Mouse (Mus musculus): ENCODE measurements around the gene Mettl7a1. TPM values are rescaled to one million over a fixed set of nuclear protein-coding genes. Genes with fewer than 3 reads are reported as not detected.

Gene Mettl7a1
- polyA plus RNA-seq, 1 experiment from 2014 or later, result 62.9 TPM

DNA sequence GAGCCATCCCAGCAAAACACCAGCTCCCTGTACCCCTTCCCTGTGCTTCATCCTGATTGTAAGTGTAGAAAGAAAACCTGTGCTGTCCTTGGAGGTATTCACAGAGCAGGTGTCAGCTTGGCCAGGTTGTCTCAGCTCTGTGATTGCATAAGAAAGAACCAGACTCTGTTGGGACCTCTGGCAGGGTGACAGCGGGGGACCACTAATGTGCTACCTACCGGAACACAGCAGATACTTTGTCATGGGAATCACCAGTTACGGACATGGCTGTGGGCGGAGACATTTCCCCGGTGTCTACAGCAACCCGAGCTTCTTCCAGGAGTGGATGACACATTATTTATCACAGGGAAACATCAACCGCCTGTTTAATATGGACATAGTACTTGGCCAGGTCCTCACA, 11.6 kb upstream of the Mettl7a1 start:
- 36% methylated on average over 7 of the region's 7 CpGs for WGBS
- DNase-seq (ENCODE audit: low spot score), result no peak
- Histone ChIP-seq H3K36me3 (ENCODE audit: insufficient read depth, low read length) (no peaks in the 10 kb centered on the region), H3K27me3 (replicated peaks; ENCODE audit: insufficient read depth, low read length) (no peaks in the 10 kb centered on the region), H3K4me1 (ENCODE audit: insufficient read depth, low read depth, low read length) (no peaks in the 10 kb centered on the region), H3K4me3 (ENCODE audit: low read depth, low read length) (no peak overlapping the region), H3K27ac (ENCODE audit: low read length) (no peak overlapping the region), H3K9ac (replicated peaks; ENCODE audit: low read depth) (no peak overlapping the region), H3K9me3 (ENCODE audit: low read length) (no peaks in the 10 kb centered on the region), H3K4me2 (replicated peaks; ENCODE audit: low read depth, low read length) (no peak overlapping the region)
- ATAC-seq, result no peak
- no peak for TF ChIP-seq EP300 (IDR thresholded peaks at IDR 0.05)
- TF ChIP-seq CTCF (IDR thresholded peaks at IDR 0.05), result no peak

DNA sequence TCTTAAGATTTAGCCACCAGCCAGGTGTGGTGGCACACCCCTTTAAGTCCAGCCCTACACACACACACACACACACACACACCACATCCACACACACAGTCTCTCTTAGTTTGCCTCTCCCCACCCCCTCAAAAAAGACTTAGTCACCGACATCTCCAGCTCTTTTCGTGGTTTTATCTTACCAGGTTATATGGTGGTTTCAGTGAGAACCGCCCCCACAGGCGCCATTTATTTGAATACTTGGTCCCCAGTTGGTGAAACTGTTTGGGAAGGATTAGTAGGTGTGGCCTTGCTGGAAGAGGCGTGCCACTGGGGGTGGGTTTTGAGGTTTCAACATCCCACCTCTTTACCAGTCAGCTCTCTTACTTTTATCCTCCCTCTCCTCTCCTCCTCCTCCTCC, 6.1 kb upstream of the Mettl7a1 start:
- WGBS, result 84% methylated on average over 5 of the region's 5 CpGs

DNA sequence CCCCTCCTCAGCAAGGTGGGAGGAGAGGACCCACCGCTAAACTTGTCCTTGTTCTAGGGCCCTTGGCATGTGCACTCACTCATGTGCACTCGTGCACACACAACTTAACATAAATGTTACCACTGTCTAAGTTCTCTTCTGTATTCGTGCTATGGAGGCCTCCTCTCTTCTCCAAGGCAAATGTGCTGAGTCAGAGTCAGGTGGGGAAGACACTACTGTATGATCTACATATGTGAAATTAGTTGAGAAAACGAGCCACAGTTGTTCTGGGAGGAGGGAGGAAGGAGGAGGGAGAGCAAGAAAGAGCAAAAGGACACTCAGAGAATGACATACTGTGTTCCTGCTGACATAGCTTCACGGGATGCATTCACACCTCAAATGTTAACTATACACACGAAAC, 3.4 kb upstream of the Mettl7a1 start:
- no peak overlapping the region for H3K27ac ChIP-seq (ENCODE audit: low read length)
- WGBS, result 70% methylated on average over 6 of the region's 6 CpGs
- H3K9me3 ChIP-seq (ENCODE audit: low read length), result no peaks in the 10 kb centered on the region
- H3K4me3 ChIP-seq (ENCODE audit: low read depth, low read length), result no peak overlapping the region
- no peaks in the 10 kb centered on the region for H3K36me3 ChIP-seq (ENCODE audit: insufficient read depth, low read length)
- no peak overlapping the region for H3K9ac ChIP-seq (replicated peaks; ENCODE audit: low read depth)
- no peaks in the 10 kb centered on the region for H3K27me3 ChIP-seq (replicated peaks; ENCODE audit: insufficient read depth, low read length)
- TF ChIP-seq EP300 (IDR thresholded peaks at IDR 0.05) (no peak), CTCF (IDR thresholded peaks at IDR 0.05) (no peak)
- ATAC-seq (no peak), DNase-seq (ENCODE audit: low spot score) (no peak)
- H3K4me1 ChIP-seq (ENCODE audit: insufficient read depth, low read depth, low read length), result no peaks in the 10 kb centered on the region; the same call in 1 of the 2 replicates
- no peak overlapping the region for H3K4me2 ChIP-seq (replicated peaks; ENCODE audit: low read depth, low read length)

More for the DNA sequence above, 6.1 kb upstream of the Mettl7a1 start:
- Histone ChIP-seq H3K27me3 (replicated peaks; ENCODE audit: insufficient read depth, low read length) (no peaks in the 10 kb centered on the region), H3K27ac (ENCODE audit: low read length) (no peak overlapping the region), H3K4me2 (replicated peaks; ENCODE audit: low read depth, low read length) (no peak overlapping the region), H3K9me3 (ENCODE audit: low read length) (no peaks in the 10 kb centered on the region), H3K4me3 (ENCODE audit: low read depth, low read length) (no peak overlapping the region), H3K36me3 (ENCODE audit: insufficient read depth, low read length) (no peaks in the 10 kb centered on the region), H3K9ac (replicated peaks; ENCODE audit: low read depth) (no peak overlapping the region), H3K4me1 (ENCODE audit: insufficient read depth, low read depth, low read length) (no peaks in the 10 kb centered on the region; the same call in 1 of the 2 replicates)
- no peak for DNase-seq (ENCODE audit: low spot score)
- TF ChIP-seq CTCF (IDR thresholded peaks at IDR 0.05) (no peak), EP300 (IDR thresholded peaks at IDR 0.05) (no peak)
- no peak for ATAC-seq

DNA sequence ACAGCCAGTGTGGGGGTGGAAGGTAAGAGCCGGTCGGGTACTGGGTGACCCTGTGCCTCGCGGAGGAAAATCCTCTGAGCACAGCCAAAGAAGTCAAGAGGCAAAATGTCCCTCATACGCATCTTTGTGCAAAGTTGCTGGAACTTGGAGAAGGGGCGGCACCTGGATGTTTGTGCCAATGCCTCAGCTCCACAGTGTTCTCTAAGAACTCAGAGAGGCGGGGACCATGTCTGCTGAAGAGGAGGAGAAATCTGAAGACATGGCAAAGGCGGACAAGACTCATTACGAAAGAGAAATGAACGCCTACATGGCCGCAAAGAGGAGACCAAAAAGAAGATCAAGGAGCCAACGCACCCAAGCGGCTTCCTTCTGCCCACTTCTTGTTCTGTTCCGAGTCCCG, 2.4 kb upstream of the Mettl7a1 start:
- no peaks in the 10 kb centered on the region for H3K9me3 ChIP-seq (ENCODE audit: low read length)
- H3K4me3 ChIP-seq (ENCODE audit: low read depth, low read length), result no peak overlapping the region
- no peaks in the 10 kb centered on the region; the same call in 1 of the 2 replicates for H3K4me1 ChIP-seq (ENCODE audit: insufficient read depth, low read depth, low read length)
- no peak overlapping the region for H3K27ac ChIP-seq (ENCODE audit: low read length)
- H3K27me3 ChIP-seq (replicated peaks; ENCODE audit: insufficient read depth, low read length), result no peaks in the 10 kb centered on the region
- H3K36me3 ChIP-seq (ENCODE audit: insufficient read depth, low read length), result no peaks in the 10 kb centered on the region
- no peak for ATAC-seq
- 78% methylated on average over 15 of the region's 15 CpGs for WGBS
- H3K9ac ChIP-seq (replicated peaks; ENCODE audit: low read depth), result no peak overlapping the region
- DNase-seq (ENCODE audit: low spot score), result no peak
- TF ChIP-seq EP300 (IDR thresholded peaks at IDR 0.05) (no peak), CTCF (IDR thresholded peaks at IDR 0.05) (no peak)
- H3K4me2 ChIP-seq (replicated peaks; ENCODE audit: low read depth, low read length), result no peak overlapping the region

DNA sequence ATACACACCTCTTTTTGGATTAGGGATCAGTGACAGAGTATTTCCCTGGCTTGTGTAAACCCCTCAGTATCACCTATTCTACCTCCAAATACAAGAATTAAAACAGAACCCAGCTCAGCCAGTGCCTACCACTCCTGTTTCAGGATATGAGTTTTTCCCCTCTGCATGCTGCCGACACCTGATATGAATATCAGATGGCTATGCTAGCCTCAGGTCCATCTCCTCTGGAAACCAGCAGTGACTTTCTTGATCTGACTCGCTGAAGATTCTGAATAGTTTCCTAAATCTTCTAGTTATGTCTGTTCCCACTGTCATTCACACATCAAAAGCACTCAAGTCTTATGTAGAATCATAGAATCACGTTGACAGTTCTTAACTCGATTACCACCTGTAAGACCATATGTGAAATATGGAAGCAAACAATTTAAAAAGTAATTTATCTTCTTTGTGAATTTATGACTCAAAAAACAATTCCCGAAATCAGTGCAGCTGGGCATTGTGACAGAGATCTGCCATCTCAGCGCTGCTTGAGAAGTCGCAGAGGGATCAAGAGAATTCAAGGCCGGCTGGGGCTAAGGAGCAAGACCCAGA, 417 bp upstream of the Mettl7a1 start:
- Histone ChIP-seq H3K4me2 (replicated peaks; ENCODE audit: low read depth, low read length) (peak overlapping the region; percentile 69), H3K4me3 (ENCODE audit: low read depth, low read length) (no peak overlapping the region), H3K36me3 (ENCODE audit: insufficient read depth, low read length) (no peaks in the 10 kb centered on the region), H3K9me3 (ENCODE audit: low read length) (no peaks in the 10 kb centered on the region), H3K27ac (ENCODE audit: low read length) (peak overlapping the region; percentile 92), H3K27me3 (replicated peaks; ENCODE audit: insufficient read depth, low read length) (no peaks in the 10 kb centered on the region), H3K4me1 (ENCODE audit: insufficient read depth, low read depth, low read length) (no peaks in the 10 kb centered on the region; the same call in 1 of the 2 replicates), H3K9ac (replicated peaks; ENCODE audit: low read depth) (no peak overlapping the region)
- DNase-seq (ENCODE audit: low spot score) (no peak), ATAC-seq (no peak)
- 34% methylated on average over 8 of the region's 8 CpGs for WGBS
- no peak for TF ChIP-seq CTCF (IDR thresholded peaks at IDR 0.05)
- 0 out of 2 replicates have a peak, but pooled peaks have one; percentile 26 for TF ChIP-seq EP300 (IDR thresholded peaks at IDR 0.05)

DNA sequence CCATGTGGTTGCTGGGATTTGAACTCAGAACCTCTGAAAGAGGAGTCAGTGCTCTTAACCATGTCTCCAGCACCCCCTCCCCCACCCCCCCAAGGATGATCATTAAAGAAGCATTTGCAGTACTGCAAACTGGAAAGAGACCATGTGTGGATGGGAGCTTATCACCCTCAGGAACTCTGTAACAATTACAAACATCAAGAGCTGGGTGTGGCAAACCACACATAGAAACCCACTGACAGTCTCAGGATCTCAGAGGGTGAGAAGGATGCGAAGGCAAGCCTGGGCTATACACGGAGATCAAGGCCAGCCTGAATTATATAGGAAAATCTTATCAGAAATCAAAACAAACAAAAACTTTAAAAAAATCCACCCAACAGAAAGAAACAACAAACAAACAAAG, 2.3 kb downstream of the Mettl7a1 start:
- Histone ChIP-seq H3K4me2 (replicated peaks; ENCODE audit: low read depth, low read length) (peak overlapping the region; percentile 69), H3K27me3 (replicated peaks; ENCODE audit: insufficient read depth, low read length) (no peaks in the 10 kb centered on the region)
- WGBS, result 49% methylated on average over 2 of the region's 2 CpGs

More for the DNA sequence above, 2.3 kb downstream of the Mettl7a1 start:
- Histone ChIP-seq H3K4me1 (ENCODE audit: insufficient read depth, low read depth, low read length) (no peaks in the 10 kb centered on the region), H3K4me3 (ENCODE audit: low read depth, low read length) (peak overlapping the region; percentile 58; the same call in 1 of the 2 replicates), H3K9ac (replicated peaks; ENCODE audit: low read depth) (no peak overlapping the region), H3K36me3 (ENCODE audit: insufficient read depth, low read length) (no peaks in the 10 kb centered on the region), H3K27ac (ENCODE audit: low read length) (no peak overlapping the region), H3K9me3 (ENCODE audit: low read length) (no peaks in the 10 kb centered on the region)
- DNase-seq (ENCODE audit: low spot score) (no peak), ATAC-seq (no peak)
- TF ChIP-seq EP300 (IDR thresholded peaks at IDR 0.05) (no peak), CTCF (IDR thresholded peaks at IDR 0.05) (no peak)

Data from lung, postnatal 0 days (tissue).